Mouse (Mus musculus) gastrocnemius, postnatal 14 days (tissue): ENCODE results near the gene Pitpnm2. TPM values are rescaled to one million over a fixed set of nuclear protein-coding genes. Genes with fewer than 3 reads are reported as not detected.

Experiments
- DNase-seq: peaks from one replicate; pipeline ENCODE4 v3.0.0; 2021; ENCODE audit warnings: mixed read lengths
- intact Hi-C: fragments of 180-260 bp; cut with DNase I; formaldehyde crosslinking; loops from one replicate; pipeline ENCODE4 v1.15.1; 2025; ENCODE audit warnings: low total_unique reads
- total RNA-seq, 2 experiments: library from RNA; stranded (reverse); gene quantifications; 2 replicates each; pipeline ENCODE4 v1.2.3; 2021

Gene Pitpnm2
- total RNA-seq, 2 experiments from 2014 or later: 18.4 to 19.0 TPM

DNA sequence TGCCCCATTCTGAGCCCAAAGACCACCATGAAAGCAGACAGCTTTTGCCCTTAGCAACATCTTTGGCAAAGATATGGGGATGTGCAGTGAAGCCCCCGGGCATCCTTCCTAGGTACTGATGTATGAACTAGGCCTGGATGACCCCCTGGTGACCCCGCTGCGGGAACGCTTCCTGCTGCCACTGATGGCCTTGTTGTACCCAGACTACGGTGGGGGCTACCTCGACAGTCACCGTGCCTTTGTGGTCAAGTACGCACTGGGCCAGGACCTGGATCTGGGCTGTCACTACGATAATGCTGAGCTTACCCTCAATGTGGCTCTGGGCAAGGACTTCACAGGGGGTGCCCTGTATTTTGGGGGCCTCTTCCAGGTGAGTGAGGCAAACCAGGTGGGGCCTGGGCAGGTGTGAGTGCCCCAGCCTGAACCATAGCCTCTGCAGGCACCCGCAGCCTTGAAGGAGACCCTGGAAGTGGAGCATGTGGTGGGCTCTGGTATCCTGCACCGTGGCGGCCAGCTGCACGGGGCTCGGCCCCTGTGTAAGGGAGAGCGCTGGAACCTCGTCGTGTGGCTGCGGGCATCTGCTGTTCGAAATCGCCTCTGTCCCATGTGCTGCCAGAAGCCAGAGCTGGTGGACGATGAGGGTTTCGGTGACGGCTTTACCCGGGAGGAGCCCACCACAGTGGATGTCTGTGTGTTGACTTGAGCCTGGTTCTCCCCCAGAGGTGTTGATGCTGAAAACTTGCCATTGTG, 135.1 kb downstream of the Pitpnm2 start:
- intact Hi-C loops: no loop called here
- DNase-seq: no peak

DNA sequence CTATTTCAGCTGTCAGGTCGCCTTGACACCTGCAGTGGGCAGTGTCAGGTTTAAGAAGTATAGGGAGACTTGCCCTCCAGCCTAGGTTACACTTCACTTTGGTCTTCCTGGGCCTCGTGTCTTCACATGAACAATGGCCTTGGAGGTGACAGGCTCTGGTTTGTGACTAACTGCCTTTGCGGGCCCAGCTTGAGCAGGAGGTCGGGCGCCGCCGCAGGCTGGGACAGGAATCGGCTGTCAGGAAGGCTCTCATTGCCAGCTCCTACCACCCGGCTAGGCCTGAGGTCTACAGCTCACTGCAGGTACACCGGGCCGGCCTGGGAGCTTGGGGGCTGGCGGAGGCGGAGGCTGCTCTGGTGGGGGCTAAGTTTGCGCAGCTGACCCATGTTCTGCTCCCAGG, 136.5 kb downstream of the Pitpnm2 start:
- intact Hi-C loops: no loop called here
- peak; percentile 51 for DNase-seq

DNA sequence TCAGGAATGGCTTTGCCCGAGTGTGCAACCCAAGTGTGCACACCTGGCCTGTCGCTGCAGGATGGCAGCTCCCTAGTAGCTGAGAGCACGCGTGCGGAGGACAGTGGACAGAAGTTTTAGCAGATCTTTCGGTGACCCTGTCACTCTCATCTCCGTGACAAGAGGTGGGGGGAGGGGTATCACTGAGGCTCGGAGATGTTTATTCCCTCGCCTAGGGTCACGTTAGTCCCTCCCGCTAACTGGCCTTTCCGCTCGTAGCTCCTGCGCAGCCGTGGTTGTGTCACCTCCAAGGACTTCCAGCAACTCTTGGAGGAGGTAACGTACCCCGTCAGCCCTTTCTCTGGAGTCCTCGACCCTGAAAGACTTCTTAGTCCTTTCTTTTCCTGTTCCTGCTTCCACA, 137.0 kb downstream of the Pitpnm2 start:
- intact Hi-C loops: no loop called here

DNA sequence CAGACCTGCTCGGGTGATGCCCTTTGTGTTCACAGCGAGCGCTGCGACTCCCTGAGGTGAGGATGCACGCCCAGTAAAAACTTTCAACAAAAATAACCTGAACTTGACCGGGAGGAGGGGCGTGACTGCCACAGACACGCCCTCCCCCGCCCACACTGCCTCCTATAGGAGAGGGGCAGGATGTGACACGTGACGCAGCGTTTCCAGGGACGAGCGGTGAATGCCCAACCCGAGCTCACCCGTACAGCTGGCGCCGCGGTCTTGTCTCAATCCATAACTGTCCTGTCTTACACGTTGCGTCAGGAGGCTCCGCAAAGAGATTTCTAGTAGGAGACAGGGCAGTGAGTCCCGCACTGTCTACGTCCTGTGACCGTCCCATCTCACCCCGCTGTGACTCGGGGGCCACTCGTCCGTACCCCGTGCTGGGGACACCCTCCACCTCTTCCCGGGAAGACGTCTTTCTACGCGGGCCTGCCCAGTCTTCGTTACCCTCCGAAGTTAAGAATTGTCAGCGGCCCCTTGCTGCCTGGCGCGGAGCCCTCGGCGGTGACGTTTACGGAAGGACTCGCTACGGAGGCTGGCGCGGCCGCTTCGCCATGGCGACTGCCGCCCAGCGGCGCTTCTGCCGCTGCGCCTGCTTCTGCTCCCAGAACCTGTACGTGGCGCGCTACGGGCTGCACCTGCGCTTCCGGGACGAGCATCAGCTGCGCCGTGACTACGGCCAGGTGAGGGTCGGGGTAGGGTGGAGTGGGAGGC, 137.6 kb downstream of the Pitpnm2 start, which contains the start of gene Ogfod2:
Ogfod2 (plus strand) TSS at position 556 of the 756 bp plus-strand sequence.
- peak; percentile 96 for DNase-seq
- intact Hi-C loops: no loop called here

More for the DNA sequence above, 137.0 kb downstream of the Pitpnm2 start:
- DNase-seq: no peak

DNA sequence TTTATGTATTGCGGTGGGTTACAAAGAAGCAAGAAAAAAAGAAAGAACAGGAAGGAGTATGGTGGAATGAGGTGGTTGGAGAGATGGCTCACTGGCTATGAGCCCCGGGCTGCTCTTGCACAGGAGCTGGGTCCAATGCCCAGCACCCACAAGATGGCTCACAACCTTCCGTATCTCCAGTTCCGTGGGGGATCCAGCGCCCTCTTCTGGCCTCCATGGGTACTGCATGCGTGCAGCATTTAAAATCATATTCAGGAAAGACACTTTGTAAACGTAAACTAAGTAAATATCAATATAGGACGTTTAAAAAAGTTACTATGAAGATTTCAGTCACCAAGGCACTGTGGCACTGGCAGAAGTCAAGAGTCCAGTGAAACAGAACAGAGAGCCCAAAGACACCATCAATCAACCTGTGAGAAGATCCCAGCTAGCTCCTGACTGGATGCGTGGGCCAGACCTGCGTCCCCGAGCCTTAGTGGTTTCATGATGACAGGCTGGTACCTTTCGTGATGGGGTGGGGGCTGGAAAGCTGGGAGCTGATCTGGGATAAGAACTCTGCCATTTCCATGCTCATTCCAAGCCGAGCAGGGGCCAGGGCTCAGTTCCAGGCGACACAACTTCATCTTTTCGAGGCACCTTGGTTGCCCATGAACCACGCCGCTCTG, 138.4 kb downstream of the Pitpnm2 start:
- intact Hi-C loops: no loop called here
- no peak for DNase-seq

DNA sequence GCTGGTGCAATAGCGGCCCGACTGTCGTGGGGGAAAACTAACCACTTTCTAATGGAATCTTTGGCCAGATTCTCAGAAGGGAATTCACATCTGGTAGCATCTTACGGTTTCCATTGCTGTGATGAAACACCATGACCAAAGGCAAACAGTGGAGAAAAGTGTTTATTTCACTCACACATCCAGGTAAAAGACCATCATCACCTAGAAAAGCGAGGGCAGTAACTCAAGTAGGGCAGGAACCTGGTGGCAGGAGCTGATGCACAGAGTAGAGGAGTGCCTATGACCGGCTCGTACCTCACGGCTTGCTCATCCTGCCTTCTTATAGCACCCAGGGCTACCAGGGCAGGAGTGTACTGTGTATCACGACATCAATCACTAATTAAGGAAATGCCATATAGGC, 146.0 kb downstream of the Pitpnm2 start:
- DNase-seq: no peak
- intact Hi-C loops: no loop called here

DNA sequence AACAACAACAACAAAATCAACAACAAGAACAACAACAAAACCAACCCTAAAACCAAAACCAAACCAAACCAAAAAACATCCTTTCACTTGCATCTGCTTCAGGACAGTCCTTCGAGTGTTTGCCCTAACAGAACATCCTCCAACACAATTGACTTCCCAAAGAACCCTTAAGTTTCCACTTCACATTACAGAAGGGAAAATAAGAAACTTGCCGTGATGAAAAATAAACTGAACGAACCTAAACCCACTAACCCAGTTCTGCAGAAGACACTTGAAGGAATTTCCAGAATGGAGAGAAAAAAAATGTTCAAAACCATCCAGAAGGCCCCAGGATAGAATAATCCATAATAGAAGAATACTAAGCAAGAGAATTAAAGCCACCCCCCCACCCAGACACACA, 146.5 kb downstream of the Pitpnm2 start:
- intact Hi-C loops: no loop called here
- no peak for DNase-seq

DNA sequence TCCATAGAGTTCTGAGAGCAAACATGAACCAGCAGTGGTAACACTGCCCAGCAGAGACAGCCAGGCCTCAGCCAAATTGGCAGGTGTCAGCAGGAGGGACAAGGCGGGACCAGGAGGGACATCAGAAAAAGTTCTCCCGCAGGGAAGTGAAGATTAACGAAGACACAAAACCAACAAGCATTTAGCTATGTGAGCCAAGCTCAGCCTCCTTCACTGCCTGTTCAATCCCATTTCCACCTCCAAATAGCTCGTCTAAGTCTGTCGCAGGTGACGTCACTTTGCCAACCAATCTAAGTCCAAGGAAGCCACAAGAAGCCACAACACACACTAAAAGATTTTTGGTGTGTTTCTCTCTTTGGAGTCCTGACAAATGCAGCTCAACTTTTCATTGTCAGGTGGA, 147.2 kb downstream of the Pitpnm2 start:
- no peak for DNase-seq
- intact Hi-C loops: no loop called here

DNA sequence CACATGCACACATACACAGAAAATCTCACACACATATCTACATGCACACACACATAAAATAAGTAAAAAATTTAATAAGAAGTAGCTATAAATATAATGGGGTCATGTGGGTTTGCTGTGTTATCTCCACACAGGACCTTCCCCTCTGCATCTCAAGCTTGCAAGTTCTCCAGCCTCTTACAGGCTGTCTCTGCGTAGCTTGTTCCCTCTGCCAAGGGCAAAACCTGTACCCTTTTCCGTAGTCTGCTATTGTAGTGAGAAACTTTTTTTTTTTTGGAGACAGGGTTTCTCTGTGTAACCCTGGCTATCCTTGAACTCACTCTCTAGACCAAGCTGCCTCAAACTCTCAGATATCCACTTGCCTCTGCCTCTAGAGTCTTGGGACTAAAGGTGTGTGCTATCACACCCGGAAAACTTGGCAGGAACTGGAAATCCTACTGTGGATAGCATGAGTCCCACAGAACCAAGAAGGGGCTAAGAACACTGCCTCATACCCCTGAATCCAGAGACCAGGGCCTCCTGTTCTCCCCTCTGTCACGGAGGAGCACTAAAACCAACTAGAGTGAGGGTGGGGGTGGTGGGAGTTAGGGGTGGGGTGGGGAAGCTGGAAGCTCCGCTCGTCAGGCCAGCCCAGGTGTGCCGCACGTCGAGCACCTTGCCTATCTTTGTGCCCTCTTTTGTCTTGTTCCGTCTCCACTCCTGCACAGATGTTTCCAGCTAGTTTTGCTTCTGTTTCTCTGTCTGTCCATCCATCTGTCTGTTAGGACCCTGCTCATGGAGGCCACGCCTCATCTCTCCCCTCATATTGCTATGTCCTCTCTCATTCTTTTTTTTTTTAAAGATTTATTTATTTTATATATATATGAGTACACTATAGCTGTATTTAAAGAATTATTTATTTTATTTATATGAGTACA, 149.2 kb downstream of the Pitpnm2 start:
- intact Hi-C loops: no loop called here
- no peak for DNase-seq

DNA sequence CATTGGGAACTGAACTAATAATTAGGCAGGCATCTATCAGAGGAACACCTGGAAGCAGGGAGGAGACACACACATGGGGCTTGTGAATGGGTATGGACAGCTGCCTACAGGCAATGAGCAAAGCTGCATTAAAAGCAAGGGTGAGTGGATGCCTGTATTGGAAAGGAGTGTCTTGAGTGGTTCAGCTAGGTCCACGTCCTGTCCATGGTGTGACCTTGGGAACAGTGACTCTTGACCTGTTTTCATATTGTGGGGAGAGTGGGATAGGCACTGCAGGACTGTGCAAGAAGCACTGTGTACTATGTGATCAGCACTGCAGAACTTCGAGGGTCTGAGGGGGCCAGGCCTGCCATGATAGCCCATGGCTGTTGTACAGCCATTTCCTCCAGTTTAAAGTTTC, 150.6 kb downstream of the Pitpnm2 start:
- intact Hi-C loops: no loop called here
- no peak for DNase-seq

DNA sequence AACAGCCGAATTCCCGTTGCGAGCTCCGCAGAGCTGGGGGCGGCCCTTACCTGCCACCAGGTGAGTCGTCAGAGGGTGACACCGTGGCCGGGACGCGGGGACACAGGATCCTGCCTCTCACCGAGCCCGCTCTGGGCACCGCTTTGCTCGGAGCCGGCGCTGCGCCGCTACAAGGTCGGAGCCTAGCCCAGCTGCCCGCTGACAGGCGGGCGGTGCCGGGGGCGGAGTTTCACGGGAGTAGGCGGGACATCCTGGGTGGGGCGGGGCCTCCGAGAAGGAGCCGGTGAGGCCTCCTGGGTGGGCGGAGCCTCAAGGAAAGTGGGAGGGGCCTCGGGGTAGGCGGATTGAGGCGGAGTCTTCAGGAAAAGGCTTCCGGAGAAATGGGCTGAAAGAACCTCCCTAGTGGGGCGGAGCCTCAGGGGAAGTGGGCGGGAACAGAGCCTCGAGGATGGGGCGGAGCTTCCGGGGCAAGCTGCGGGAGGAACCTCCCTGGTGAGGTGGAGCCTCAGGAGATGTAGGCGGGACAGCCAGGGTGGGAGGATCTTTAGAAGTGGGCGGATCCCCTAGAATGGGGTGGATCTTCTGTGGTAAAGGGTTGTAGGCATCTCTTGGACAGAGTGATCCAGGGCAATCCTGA, 153.8 kb downstream of the Pitpnm2 start, which contains the start of gene Abcb9:
Abcb9 (minus strand) TSS at position 203 of the 637 bp plus-strand sequence.
- DNase-seq: peak; percentile 95
- intact Hi-C loops: no loop called here

DNA sequence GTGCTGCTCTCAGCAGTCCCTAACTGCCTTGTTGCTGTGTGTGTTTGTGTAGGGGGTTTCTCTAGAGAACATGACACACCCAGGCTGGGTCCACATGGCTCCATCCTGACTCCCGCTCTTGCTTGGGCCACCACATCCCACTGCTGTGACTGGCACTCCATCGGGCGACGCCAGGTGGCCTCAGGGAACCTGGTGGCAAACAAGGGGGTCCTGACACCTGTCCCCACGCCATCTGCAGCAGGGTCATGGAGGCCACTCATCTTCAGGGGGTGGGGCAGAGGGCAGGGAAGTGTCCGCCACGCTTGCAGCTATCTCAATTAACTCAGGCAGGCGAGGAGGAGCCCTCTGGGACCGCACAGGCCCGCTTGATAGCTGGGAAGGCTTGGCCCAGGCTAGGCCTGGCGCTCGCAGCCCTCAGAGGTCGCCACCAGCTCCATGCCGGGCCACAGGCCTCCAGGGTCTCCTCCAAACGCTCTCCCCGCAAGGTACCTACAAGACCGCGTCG, 154.4 kb downstream of the Pitpnm2 start:
- peak; percentile 31 for DNase-seq

DNA sequence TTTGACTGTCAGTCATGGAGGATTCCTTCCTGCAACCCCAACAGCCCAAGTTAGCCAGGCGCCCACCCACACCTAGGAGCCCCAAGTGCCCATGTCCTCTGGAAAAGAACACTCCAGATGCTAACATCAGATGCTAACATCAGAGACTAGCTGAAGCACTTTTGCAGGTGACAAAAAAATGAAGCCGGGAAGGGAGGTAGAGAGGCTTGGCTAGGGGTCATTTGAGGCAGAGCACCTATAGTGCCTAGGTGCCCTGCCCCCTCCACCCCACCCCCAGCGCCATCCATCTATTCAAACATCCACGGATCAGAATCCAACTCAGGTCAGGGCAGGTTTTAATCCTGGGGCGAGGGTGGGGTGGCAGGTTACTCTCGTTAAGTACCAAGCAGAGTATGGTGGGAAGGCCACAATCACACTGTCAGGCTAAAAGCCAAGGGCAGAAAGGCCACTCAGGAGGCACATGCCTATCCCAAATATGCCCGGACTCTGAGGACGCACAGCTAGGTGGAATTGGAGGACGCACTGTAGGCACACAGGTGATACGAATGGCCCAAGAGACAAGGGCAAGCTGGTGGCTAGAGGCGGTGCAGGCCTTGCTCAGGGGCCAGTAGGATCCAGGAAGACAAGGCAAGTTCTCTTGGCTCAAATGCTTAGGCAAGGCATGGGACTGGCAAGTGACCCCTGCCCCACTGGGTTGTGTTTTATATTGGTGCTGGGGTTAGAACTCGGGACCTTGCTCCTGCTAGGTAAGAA, 155.5 kb downstream of the Pitpnm2 start:
- intact Hi-C loops: no loop called here
- no peak for DNase-seq

More for the DNA sequence above, 154.4 kb downstream of the Pitpnm2 start:
- intact Hi-C loops: no loop called here

DNA sequence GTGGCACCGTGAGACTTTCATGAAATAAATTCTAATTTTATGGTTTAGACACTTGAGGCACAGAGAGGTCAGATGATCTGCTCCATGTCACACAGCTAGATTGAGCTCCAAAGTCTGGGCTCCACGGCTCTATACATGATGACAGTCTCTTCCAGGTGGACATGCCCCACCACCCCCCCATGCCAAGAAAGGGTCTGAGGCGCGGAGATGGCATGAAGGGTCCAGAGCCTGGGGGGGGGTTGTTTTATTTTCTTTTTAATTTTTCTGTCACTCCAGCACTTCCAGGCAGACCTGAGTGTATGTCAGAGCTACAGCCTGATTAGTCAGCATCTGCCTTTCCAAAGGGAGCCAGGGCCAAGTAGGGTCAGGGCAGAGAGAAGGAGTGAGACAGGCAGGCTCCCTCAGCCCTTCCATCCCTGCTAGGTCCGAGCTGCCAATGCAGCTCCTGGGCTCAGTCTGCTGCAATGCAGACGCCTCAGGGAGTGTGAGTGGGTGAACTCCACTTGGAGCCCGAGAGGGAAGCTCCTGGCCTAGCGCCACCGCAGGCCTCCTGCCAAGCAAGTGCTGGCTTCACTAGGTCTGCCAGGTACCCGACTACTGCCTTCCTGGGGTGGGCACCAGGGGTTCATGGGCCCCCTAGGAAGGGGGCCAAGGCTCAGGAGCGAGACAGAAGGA, 156.3 kb downstream of the Pitpnm2 start:
- peak; percentile 57 for DNase-seq
- intact Hi-C loops: no loop called here

DNA sequence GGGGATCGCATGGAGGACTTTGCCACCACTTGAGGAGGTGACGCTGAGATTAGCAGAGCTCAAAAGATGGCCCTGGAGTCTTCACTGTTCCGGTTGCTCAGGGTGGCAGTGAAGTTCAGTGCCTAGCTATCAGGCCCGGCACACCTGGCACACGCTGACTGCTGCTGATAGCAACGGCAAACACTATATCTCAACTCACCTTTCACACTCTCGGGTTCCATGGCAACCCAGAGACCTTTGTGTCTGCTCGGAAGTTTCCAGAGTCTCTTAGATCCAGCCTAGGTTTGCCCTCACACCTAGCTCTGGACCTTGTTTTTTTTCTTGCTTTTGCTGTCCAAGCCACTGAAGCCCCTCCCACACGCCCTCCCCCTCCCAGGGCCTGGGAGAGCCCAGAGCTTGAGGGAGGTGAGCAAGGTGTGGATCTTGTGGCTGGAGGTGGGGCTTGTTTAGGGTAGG, 157.6 kb downstream of the Pitpnm2 start:
- DNase-seq: no peak
- intact Hi-C loops: no loop called here

DNA sequence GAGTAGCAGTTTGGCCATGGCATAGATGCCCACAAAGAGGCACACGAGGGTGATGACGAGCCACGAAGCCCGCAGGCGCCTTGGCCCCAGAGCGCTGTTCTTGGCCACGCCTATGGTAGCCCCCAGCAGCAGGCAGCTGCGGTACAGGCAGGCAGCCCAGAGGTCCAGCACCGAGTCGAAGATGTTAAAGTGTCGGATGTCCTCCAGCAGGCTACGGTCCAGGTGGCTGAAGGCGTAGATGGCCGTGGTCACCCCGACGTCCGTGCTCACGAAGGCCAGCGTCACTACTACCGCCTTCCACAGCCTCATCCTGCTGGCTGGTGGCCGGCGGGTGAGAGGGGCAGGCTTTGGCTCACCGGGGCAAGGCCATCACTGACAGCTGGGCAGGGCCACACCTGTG, 159.7 kb downstream of the Pitpnm2 start:
- intact Hi-C loops: no loop called here
- peak; percentile 52 for DNase-seq

DNA sequence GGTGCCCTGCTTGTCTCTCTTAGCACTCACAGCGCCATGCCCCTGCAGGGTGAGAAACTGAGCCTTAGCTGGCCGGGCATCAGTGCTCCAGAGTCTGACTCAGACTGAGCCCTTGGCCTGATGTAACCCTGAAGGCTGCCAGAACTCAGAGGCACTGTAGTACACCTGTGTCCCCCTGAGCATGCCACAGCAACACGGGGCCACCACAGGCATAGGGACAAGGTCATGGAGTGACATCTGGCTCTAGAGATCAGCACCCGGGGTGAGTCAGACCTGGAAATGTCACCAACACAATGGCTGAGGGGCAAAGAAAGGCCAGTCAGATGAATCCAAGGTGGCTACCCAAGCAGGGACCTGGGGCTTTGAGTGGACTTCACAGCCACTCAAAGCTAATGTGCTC, 162.7 kb downstream of the Pitpnm2 start:
- intact Hi-C loops: no loop called here
- DNase-seq: no peak
